Mouse (Mus musculus): ENCODE measurements around the gene Gm20458. TPM values are rescaled to one million over a fixed set of nuclear protein-coding genes. Genes with fewer than 3 reads are reported as not detected.

Gene Gm20458
- polyA plus RNA-seq, 1 experiment from 2014 or later: 11.0 TPM

DNA sequence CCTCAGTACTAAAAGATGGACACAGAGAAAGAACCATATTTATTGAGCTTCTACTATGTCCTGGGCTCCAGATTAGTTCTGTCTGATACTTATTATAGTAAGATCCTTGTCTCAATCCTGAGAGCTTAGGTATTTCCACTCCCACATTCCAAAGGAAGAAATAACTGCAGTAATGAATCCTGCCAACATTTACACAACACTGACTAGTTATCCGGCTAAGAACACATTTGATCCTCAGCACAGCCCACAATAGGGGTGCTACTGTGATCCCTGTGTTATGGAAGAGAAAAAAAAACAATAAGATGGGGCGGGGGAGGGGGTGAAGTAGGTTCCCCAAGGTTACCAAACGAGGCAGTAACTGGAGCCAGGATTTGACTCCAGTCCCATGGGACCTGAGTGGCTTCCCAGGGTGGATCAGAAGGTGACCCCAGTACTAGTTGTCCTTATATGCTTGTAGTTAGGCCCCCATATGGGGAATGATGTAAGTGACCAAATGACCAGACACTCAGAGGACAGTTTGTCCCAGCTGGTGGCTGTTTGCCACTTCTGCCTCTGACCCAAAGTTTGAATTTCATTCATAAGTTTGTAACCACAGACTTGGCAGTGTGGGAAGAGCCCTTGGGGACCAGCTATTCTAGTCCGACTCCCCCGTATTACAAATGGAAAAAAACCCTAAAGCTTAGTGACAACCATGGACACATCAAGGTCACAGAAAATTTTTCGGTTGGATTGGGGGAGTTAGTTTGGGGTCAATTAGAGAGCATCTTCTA, 5.2 kb upstream of the Gm20458 start:
- H3K27me3 ChIP-seq: no peaks in the 10 kb centered on the region
- H3K27ac ChIP-seq: 0 out of 2 replicates have a peak overlapping the region, but pooled peaks have one; percentile 18
- peaks cover 40% of the 10 kb centered on the region for H3K4me1 ChIP-seq
- H3K9ac ChIP-seq: no peak overlapping the region
- no peak overlapping the region for H3K4me2 ChIP-seq
- no peak for ATAC-seq (ENCODE audit: insufficient number of reproducible peaks, low FRiP score, low TSS enrichment, low read depth)
- WGBS: 56% methylated on average over 6 of the region's 6 CpGs
- no peak overlapping the region for H3K4me3 ChIP-seq
- H3K9me3 ChIP-seq: no peaks in the 10 kb centered on the region
- H3K36me3 ChIP-seq: no peaks in the 10 kb centered on the region

DNA sequence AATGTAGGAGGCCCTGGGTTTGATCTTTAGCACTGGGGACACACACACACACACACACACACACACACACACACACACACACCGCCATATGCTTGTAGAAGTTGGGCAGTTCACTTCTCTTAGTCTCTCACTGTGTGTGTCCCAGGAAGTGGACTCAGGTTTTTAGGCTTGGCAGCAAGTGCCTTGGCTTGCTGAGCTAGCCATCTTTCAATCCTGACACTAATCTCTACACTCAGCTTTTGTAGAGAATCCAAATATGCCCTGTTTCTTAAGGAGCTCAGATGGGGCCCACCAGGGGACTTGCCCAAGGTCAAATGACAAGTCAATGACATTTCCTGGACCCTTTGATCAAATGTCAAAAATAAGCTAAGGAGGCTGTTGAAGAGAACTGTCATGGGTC, 4.4 kb upstream of the Gm20458 start:
- no peaks in the 10 kb centered on the region for H3K27me3 ChIP-seq
- no peaks in the 10 kb centered on the region for H3K9me3 ChIP-seq
- H3K9ac ChIP-seq: no peak overlapping the region
- no peaks in the 10 kb centered on the region for H3K36me3 ChIP-seq
- WGBS: 75% methylated on average over 1 of the region's 1 CpGs
- no peak overlapping the region for H3K27ac ChIP-seq
- ATAC-seq (ENCODE audit: insufficient number of reproducible peaks, low FRiP score, low TSS enrichment, low read depth): no peak
- H3K4me1 ChIP-seq: peaks cover 40% of the 10 kb centered on the region
- no peak overlapping the region for H3K4me2 ChIP-seq
- no peak overlapping the region for H3K4me3 ChIP-seq

DNA sequence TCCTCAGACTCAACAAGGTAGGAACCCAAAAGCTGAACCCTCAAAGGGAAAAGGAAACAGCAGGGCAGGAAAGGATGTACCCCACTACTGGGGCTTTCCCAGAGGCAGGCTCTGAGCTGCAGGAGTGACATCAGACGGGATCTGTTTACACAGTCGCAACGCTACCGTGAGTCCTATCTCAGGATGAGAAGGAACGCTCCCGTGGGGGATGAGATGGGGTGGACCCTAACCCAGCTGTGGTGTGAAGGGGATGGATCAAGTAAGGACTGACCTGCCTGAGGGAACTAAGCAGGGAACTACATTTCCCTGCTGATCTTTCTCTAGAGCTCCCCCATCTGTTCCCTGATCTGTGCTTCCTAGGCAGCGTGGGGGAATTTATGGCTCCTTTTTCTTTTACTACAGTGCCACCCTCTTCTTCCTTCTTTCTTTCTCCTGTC, 3.9 kb upstream of the Gm20458 start, which contains the start of gene Sys1:
Sys1 (plus strand) TSS at position 101 of the 437 bp plus-strand sequence.
- Histone ChIP-seq H3K4me2 (peak within 1 kb of the TSS; percentile 10; the same call in 1 of the 2 replicates), H3K9me3 (no peaks in the 10 kb centered on the region), H3K27ac (peak within 1 kb of the TSS; percentile 5; the same call in 1 of the 2 replicates), H3K9ac (no peak within 1 kb of the TSS), H3K36me3 (no peaks in the 10 kb centered on the region), H3K4me1 (peaks cover 41% of the 10 kb centered on the region), H3K27me3 (no peaks in the 10 kb centered on the region), H3K4me3 (no peak within 1 kb of the TSS)
- WGBS: 2% methylated on average over 7 of the region's 7 CpGs
- ATAC-seq (ENCODE audit: insufficient number of reproducible peaks, low FRiP score, low TSS enrichment, low read depth): no peak

DNA sequence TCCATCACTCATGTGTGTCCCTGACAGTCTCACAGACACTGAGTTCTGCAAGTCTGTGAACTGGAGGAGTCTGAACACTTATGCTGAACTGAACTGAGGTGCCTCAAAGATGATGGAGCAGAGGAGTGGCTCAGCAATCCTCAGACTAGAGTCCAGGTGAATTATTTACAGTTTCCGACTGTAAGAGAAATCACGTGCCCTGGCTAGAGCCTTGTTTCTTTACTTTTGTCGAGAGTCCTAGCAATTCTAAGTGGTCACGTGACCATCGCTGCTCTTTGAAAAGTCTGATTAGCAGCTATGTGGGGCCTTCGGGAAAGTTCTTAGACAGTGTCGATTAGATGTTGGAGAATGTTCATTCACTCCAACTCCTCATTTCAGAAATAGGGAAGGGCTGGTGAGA, 2.8 kb upstream of the Gm20458 start:
- H3K4me2 ChIP-seq: no peak overlapping the region
- no peak overlapping the region for H3K4me3 ChIP-seq
- no peaks in the 10 kb centered on the region for H3K9me3 ChIP-seq
- no peak overlapping the region for H3K9ac ChIP-seq
- WGBS: 67% methylated on average over 7 of the region's 7 CpGs
- H3K27me3 ChIP-seq: no peaks in the 10 kb centered on the region
- ATAC-seq (ENCODE audit: insufficient number of reproducible peaks, low FRiP score, low TSS enrichment, low read depth): no peak
- H3K4me1 ChIP-seq: peaks cover 38% of the 10 kb centered on the region
- H3K27ac ChIP-seq: no peak overlapping the region
- H3K36me3 ChIP-seq: no peaks in the 10 kb centered on the region

DNA sequence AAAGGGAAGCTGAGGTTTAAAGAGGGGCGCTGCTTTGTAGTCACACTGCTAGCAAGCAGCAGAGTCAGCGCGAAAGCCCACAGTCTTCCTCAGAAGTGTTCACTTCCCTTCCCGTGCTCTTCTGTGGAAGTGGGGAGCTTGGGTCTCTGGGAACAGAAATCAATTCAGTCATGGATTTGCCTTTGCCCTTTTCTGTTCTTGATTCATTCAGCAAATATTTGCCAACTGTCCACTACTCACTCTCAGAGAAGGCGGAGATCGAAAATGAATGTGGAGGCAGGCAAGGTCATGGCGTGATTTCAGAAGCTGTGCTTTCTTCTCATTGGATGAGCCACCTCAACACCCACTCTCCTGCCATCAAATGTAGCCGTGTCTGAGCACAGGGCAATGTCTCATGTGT, 2.2 kb upstream of the Gm20458 start:
- no peak overlapping the region for H3K4me2 ChIP-seq
- 85% methylated on average over 8 of the region's 8 CpGs for WGBS
- no peak for ATAC-seq (ENCODE audit: insufficient number of reproducible peaks, low FRiP score, low TSS enrichment, low read depth)

DNA sequence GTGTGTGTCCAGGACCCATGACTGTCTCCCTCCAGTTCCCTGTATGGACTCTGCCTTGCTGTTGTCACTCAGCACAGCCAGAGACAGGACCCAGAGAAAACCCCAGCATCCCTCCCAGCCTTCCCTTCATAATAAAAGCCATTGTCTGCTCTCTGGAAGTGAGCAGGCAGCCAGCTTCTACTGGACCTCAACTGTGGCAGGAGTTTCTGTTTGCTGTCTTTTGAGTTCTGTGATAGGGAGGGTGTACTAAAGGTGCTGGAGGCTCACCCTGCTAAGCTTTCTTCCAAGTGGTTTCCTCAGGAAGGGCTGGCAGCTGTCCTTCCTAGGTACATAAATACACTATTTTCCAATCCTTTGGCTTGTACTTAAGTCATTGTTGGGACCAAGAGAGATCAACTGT, 4.4 kb downstream of the Gm20458 start:
- ATAC-seq (ENCODE audit: insufficient number of reproducible peaks, low FRiP score, low TSS enrichment, low read depth): no peak
- Histone ChIP-seq H3K4me1 (peaks cover 11% of the 10 kb centered on the region), H3K4me3 (no peak overlapping the region), H3K27ac (no peak overlapping the region), H3K9ac (no peak overlapping the region), H3K4me2 (no peak overlapping the region), H3K9me3 (no peaks in the 10 kb centered on the region), H3K36me3 (peaks cover 48% of the 10 kb centered on the region), H3K27me3 (no peaks in the 10 kb centered on the region)

More for the DNA sequence above, 2.2 kb upstream of the Gm20458 start:
- H3K27me3 ChIP-seq: no peaks in the 10 kb centered on the region
- no peak overlapping the region for H3K27ac ChIP-seq
- H3K9ac ChIP-seq: no peak overlapping the region
- H3K4me3 ChIP-seq: no peak overlapping the region
- H3K4me1 ChIP-seq: peaks cover 35% of the 10 kb centered on the region
- H3K9me3 ChIP-seq: no peaks in the 10 kb centered on the region
- H3K36me3 ChIP-seq: peaks cover 5% of the 10 kb centered on the region; the same call in 1 of the 2 replicates

DNA sequence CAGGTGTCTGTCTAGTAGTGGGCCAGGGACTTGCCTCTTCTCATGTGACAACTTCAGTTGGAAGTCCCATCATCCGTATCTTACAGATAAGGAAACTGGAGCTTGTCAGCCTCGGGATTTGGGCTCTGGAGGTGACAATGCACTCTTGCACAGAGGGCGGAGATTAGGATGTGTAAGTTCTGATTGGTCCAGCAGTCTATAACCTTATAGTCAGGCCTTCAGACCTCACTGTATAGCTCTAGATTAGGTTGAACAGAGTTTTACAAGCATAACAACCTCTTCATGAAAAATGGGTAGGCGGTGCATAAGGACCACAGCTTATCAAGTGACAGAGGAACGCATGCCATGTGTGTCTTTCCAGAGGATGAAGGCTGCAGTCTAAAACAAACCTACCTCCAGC, 6.0 kb downstream of the Gm20458 start:
- Histone ChIP-seq H3K9ac (no peak overlapping the region), H3K4me1 (peaks cover 8% of the 10 kb centered on the region), H3K4me2 (no peak overlapping the region), H3K27ac (no peak overlapping the region), H3K27me3 (no peaks in the 10 kb centered on the region), H3K36me3 (peaks cover 48% of the 10 kb centered on the region), H3K4me3 (no peak overlapping the region), H3K9me3 (no peaks in the 10 kb centered on the region)
- 76% methylated on average over 5 of the region's 5 CpGs for WGBS
- ATAC-seq (ENCODE audit: insufficient number of reproducible peaks, low FRiP score, low TSS enrichment, low read depth): no peak

DNA sequence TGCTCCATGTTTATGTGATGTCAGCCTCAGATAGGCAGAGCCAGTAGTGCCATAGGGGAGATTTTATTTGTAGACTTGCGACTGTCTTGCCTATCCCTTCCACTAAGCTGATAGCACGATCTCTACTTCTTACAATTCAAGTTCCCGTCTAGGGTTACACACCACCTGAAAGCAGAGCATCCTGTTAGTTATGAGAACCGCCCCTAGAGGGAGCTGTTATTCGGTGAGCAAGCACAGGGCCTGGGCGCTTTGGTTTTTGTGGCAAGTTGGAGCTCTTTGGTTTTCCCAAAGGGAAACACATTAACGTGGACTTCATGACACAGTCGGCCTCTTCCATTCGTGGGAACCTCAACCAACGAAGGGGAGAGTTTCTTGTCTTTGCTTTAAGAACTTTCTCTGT, 9.5 kb downstream of the Gm20458 start:
- H3K4me1 ChIP-seq: no peaks in the 10 kb centered on the region
- no peak overlapping the region for H3K9ac ChIP-seq
- H3K36me3 ChIP-seq: peaks cover 36% of the 10 kb centered on the region
- no peaks in the 10 kb centered on the region for H3K27me3 ChIP-seq
- no peak overlapping the region for H3K27ac ChIP-seq
- WGBS: 27% methylated on average over 10 of the region's 10 CpGs
- no peak overlapping the region for H3K4me3 ChIP-seq
- ATAC-seq (ENCODE audit: insufficient number of reproducible peaks, low FRiP score, low TSS enrichment, low read depth): no peak
- H3K9me3 ChIP-seq: no peaks in the 10 kb centered on the region
- H3K4me2 ChIP-seq: no peak overlapping the region

DNA sequence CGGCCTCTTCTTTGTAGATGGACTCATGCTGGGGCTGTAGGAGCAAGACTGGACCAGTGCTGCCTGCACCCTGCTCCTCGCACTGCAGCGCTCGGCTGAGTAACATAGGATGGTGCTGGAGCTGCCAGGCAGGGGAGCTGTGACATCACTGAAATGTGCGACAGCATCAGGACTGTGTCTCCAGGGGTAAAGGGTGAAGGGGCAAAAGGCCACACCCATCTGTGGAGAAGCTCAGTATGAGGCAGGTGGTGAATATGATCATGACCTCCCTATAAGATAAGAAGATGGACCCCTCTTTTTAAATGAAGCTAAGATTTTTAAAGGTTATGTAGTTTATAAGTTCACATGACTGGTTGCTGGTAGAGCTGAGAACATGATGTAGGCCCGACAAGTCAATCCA, 12.9 kb downstream of the Gm20458 start, which contains the start of gene Trp53tg5:
Trp53tg5 (minus strand) TSS at position 101 of the 400 bp plus-strand sequence.
- no peaks in the 10 kb centered on the region for H3K9me3 ChIP-seq
- no peaks in the 10 kb centered on the region for H3K27me3 ChIP-seq
- H3K4me3 ChIP-seq: no peak within 1 kb of the TSS
- WGBS: 84% methylated on average over 6 of the region's 6 CpGs
- H3K4me1 ChIP-seq: no peaks in the 10 kb centered on the region
- peaks cover 14% of the 10 kb centered on the region for H3K36me3 ChIP-seq
- no peak within 1 kb of the TSS for H3K27ac ChIP-seq
- ATAC-seq (ENCODE audit: insufficient number of reproducible peaks, low FRiP score, low TSS enrichment, low read depth): no peak
- no peak within 1 kb of the TSS for H3K4me2 ChIP-seq
- no peak within 1 kb of the TSS for H3K9ac ChIP-seq

DNA sequence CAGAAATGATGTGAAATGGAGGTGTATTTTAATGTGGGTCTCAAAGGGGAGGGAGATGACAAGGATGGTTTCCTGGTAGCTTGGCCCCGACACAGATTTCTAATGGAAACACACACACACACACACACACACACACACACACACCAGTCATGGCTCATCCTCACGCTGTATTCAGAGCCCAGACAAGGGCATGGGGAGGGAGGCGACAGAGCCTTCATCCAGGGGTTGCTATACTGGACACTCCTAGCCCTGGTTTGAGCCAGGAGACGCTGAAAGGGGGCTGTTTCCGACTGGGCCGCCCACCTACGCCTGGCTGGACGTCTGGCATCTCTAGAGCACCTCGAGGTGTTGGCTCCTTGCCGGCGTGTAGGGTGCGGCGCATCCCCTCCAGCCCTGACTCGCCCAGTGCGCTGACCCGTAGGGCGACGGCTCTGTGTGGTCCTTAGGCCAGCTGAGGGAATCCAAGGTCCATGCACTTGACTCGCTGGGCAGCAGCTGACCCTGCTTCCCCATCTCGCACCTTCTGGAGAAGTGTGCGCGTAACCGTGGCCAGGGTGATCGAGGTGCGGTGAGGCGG, 25.0 kb downstream of the Gm20458 start, which contains the start of gene Dbndd2:
Dbndd2 (plus strand) TSS at position 426 of the 577 bp plus-strand sequence.
- peak within 1 kb of the TSS; percentile 62 for H3K9ac ChIP-seq
- H3K9me3 ChIP-seq: no peaks in the 10 kb centered on the region
- 0 out of 2 replicates have a peak, but pooled peaks cover 8% of the 10 kb centered on the region for H3K36me3 ChIP-seq
- H3K4me2 ChIP-seq: peak within 1 kb of the TSS; percentile 100
- WGBS: 4% methylated on average over 26 of the region's 26 CpGs
- H3K27ac ChIP-seq: no peak within 1 kb of the TSS
- peaks cover 36% of the 10 kb centered on the region for H3K27me3 ChIP-seq
- H3K4me3 ChIP-seq: peak within 1 kb of the TSS; percentile 67
- ATAC-seq (ENCODE audit: insufficient number of reproducible peaks, low FRiP score, low TSS enrichment, low read depth): no peak
- H3K4me1 ChIP-seq: peaks cover 17% of the 10 kb centered on the region

DNA sequence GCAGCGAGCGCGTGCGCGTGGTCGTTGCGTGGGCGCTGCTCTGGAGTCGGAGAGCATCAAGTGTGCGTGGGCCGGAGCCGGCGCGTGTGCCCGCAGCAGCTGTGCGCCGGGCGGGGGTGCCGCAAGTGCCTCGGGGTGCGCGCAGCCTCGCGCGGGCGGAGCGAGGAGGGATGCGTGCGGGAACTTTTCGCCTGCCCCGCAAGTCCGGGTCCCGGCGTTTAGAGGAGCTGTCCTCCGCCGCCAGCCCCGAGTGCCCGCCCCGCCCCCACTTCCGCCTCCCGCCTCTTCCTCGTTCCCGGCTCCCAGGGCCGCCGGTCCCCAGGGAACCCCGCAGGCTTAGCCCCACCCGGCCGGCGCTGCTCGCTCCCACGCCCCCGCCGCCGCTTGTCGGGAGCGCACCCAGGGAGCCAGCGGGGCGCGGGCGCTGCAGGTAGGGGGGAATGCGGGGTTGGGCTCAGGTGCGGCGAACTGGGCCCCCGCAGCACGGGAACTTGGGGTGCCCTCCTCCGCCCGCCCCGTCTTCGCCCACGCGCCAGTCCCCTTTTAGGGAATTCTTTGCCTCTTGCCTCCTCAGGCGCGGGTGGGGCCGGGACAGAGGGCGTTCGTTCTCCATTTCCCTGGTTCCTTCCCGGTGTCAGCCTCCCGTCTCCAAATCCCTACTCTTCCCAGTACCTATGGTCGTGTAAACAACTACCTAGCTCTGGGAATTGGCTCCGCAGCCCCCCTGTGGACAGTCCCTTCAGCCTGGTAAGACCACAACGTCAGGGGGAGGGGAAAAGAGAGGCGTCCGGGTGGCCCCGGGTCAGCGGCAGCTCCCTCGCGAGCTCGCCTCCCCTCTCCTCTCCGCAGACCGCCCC, 25.7 kb downstream of the Gm20458 start:
- Histone ChIP-seq H3K4me3 (peak overlapping the region; percentile 67), H3K9me3 (no peaks in the 10 kb centered on the region), H3K4me2 (peak overlapping the region; percentile 100), H3K27me3 (peaks cover 36% of the 10 kb centered on the region), H3K36me3 (0 out of 2 replicates have a peak, but pooled peaks cover 8% of the 10 kb centered on the region), H3K4me1 (peaks cover 17% of the 10 kb centered on the region), H3K9ac (peak overlapping the region; percentile 62), H3K27ac (no peak overlapping the region)
- under 1% methylated on average over 86 of the region's 90 CpGs for WGBS
- no peak for ATAC-seq (ENCODE audit: insufficient number of reproducible peaks, low FRiP score, low TSS enrichment, low read depth)
